Mouse (Mus musculus) olfactory bulb, adult 2 months (tissue): ENCODE results near the gene Cfap20.

Experiments
- CTCF ChIP-seq: fragments of 200-500 bp; IDR thresholded peaks from 2 replicates; pipeline ENCODE4 v1.5.1; 2012; ENCODE audit warnings: low read depth, mild to moderate bottlenecking, low read length, moderate library complexity; ENCODE audit not compliant: insufficient read depth
- POLR2A ChIP-seq: fragments of 200-500 bp; IDR thresholded peaks from 2 replicates; pipeline ENCODE4 v1.6.1; 2012; ENCODE audit warnings: mild to moderate bottlenecking, low read depth, low read length, moderate library complexity; ENCODE audit not compliant: insufficient read depth

DNA sequence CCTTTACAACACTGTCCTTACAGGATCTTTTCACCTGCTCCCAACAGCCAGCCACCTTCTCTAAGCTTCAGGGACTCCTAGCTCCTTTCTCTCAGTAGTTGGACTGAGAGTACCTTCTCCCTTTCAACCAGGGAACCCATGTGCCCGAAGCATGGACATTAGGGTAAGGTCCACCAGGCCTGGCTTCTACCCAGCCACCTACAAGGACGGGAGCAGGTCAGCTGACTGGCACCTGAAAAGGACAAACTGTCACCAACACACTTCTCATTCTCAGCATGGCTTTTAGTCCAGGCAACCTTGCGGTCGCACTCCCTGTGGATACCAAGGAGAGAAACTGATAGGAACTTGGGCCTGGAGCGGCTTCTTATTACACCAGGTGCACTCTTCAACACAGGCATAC lies 15.6 kb upstream of the Cfap20 start:
- TF ChIP-seq POLR2A (no peak), CTCF (no peak)
